Mouse (Mus musculus) liver, embryonic 16.5 days (tissue): Measurements from ENCODE around the gene Rad23a. TPM values are rescaled to one million over a fixed set of nuclear protein-coding genes. Genes with fewer than 3 reads are reported as not detected.

ENCODE experiments used
- ATAC-seq: fragments of 200-750 bp; cut with Nextera tagmentation; 2 replicates; pipeline ENCODE4 v1.8.0; 2017; ENCODE audit warnings: low read depth, mild to moderate bottlenecking, moderate number of reproducible peaks, moderate library complexity
- H3K27ac ChIP-seq: fragments of 300-500 bp; sonication (generic); 2 replicates; pipeline ENCODE4 v1.5.1; 2014; ENCODE audit warnings: mild to moderate bottlenecking, low read length
- H3K27me3 ChIP-seq: fragments of 300-500 bp; sonication (generic); 2 replicates; pipeline ENCODE4 v1.6.1; 2014; ENCODE audit warnings: low read depth, low read length, mixed read lengths; ENCODE audit not compliant: control insufficient read depth, insufficient read depth
- H3K36me3 ChIP-seq: fragments of 300-500 bp; sonication (generic); 2 replicates; pipeline ENCODE4 v1.6.1; 2014; ENCODE audit warnings: mild to moderate bottlenecking; ENCODE audit not compliant: control insufficient read depth, insufficient read depth
- H3K4me1 ChIP-seq: fragments of 300-500 bp; sonication (generic); 2 replicates; pipeline ENCODE4 v1.6.1; 2014; ENCODE audit warnings: low read depth, low read length, mixed read lengths; ENCODE audit not compliant: control insufficient read depth
- H3K4me2 ChIP-seq: fragments of 300-500 bp; sonication (generic); 2 replicates; pipeline ENCODE4 v1.6.1; 2014; ENCODE audit warnings: low read depth, low read length, mixed read lengths
- H3K4me3 ChIP-seq: fragments of 300-500 bp; sonication (generic); 2 replicates; pipeline ENCODE4 v1.5.1; 2014; ENCODE audit warnings: low read depth, mild to moderate bottlenecking, low read length
- H3K9ac ChIP-seq: fragments of 300-500 bp; sonication (generic); 2 replicates; pipeline ENCODE4 v1.6.1; 2014; ENCODE audit warnings: low read depth, low read length
- H3K9me3 ChIP-seq: fragments of 300-500 bp; sonication (generic); replicated peaks from 2 replicates; pipeline ENCODE4 v1.6.1; 2016; ENCODE audit warnings: low read length; ENCODE audit not compliant: control insufficient read depth
- WGBS: fragments of 180-500 bp; shearing (Covaris S2); extraction: QIAGEN DNeasy Blood & Tissue Kit; methylation state at CpG from one replicate; pipeline ENCODE4 v1.1.7; 2014; ENCODE audit not compliant: insufficient replicate concordance; 5-methylcytosine and 5-hydroxymethylcytosine counted together
- polyA plus RNA-seq: library from polyadenylated mRNA; unstranded; fragments of >200 nt; fragmentation: Nextera tagmentation; extraction: Ambion mirVana; gene quantifications from 2 replicates; pipeline ENCODE4 v1.2.1, GENCODE M21; 2015

Rad23a gene
- polyA plus RNA-seq, 1 experiment from 2014 or later: 307 TPM

DNA sequence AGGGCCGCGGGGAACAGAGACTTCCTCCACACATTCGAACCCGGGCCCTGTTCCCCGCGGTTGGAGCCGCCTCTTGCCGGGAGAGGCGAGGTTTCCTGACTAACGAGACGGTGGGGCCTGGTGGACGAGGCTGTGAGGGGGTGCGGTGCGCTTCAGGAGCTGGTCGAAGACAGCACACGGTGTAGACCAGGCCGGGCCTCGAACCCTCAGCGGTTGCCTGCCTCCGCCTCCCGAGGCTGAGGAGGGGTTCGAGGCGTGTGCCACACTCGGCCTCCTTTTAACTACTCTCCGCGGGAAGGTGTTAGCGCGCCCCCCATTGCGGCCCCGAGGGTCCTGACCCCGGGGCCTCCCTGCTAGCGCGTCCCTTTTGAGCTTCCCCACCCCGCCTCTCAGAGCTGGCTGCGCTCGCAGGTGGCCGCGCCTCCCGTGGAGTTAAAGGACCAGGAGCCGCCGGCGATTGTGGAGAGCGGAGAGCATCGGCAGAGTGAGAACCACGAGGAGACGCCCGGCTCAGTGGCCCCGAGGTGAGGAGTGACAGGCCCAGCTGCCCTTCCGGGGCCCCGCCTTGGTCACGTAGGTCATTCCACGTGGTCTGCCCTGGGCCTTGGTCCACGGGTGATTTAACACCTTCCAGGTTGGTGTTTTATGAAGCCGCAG, 32.0 kb upstream of the Rad23a start:
- Histone ChIP-seq H3K9me3 (no peaks in the 10 kb centered on the region), H3K27me3 (no peaks in the 10 kb centered on the region), H3K4me1 (peaks cover 34% of the 10 kb centered on the region), H3K4me3 (peak overlapping the region; percentile 71), H3K9ac (peak overlapping the region; percentile 78), H3K27ac (peak overlapping the region; percentile 92), H3K36me3 (peaks cover 15% of the 10 kb centered on the region), H3K4me2 (peak overlapping the region; percentile 100)
- WGBS: 2% methylated on average over 54 of the region's 54 CpGs
- ATAC-seq: peak; percentile 58

DNA sequence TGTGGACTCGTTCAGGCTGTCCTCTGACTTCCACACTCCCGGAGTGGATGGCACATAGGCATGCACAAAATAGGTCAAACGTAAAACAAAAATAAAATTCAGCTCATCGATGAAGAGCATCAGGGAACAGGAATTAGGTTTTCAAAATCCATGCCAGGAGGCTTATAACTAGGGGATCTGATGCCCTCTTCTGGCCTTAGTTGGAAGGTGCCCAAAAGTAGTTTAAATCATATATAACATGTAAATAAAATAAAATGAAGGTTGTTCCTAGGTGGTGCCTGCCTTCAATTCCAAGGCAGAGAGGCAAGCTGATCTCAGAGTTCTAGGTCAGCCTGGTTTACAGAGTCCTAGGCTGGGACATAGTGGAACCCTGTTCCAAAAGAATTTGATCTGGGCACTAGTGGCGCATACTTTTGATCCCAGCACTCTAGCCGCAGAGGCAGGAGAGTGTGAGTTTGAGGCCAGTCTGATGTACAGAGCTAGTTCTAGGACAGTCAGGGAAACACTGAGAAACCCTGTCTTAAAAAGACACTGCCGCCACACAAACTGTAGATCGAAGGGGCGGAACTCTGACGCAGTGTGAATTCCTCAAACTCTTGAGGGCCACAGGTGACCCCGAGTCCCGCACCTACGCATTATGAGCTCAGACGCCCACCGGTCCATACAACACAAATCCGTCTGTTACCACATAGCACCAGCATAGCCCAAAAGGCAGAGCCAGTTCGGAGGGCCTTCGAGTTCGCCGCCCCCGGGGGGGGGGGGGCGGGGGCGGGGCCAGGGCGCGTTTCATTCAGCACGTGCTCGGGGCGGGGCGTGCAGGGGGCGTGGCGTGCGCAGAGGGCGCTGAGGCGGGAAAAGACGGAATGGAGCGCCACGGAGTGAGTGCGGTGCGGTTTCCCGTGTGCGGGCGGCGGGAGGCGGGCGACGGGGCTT, 31.2 kb upstream of the Rad23a start, which contains the start of gene Syce2:
Gene Syce2 (plus strand): TSS at position 736 of the 933 bp plus-strand sequence.
- Histone ChIP-seq H3K4me3 (peak within 1 kb of the TSS; percentile 71), H3K4me1 (peaks cover 34% of the 10 kb centered on the region), H3K4me2 (peak within 1 kb of the TSS; percentile 100), H3K27me3 (no peaks in the 10 kb centered on the region), H3K9me3 (no peaks in the 10 kb centered on the region), H3K27ac (peak within 1 kb of the TSS; percentile 92), H3K9ac (peak within 1 kb of the TSS; percentile 78), H3K36me3 (peaks cover 22% of the 10 kb centered on the region)
- peak; percentile 77 for ATAC-seq
- WGBS: 7% methylated on average over 42 of the region's 46 CpGs

- Histone ChIP-seq H3K9me3 (no peaks in the 10 kb centered on the region), H3K27me3 (no peaks in the 10 kb centered on the region), H3K27ac (peak within 1 kb of the TSS; percentile 90), H3K4me2 (peak within 1 kb of the TSS; percentile 87), H3K36me3 (peaks cover 20% of the 10 kb centered on the region), H3K4me3 (peak within 1 kb of the TSS; percentile 97), H3K4me1 (peaks cover 23% of the 10 kb centered on the region), H3K9ac (peak within 1 kb of the TSS; percentile 94)
- WGBS: under 1% methylated on average over 39 of the region's 39 CpGs
- peak; percentile 95 for ATAC-seq
Measured at GRCm38 (mm10) chr8:84856864-84857441, 16.5 kb upstream of the Rad23a start, which contains the start of gene Farsa. Gene Farsa, plus strand, starts transcription at chr8:84856989.

GRCm38 (mm10) chr8:84856434-84856833, 16.0 kb upstream of the Rad23a start:
- no peak overlapping the region for H3K9ac ChIP-seq
- no peaks in the 10 kb centered on the region for H3K27me3 ChIP-seq
- 92% methylated on average over 3 of the region's 3 CpGs for WGBS
- H3K9me3 ChIP-seq: no peaks in the 10 kb centered on the region
- peaks cover 17% of the 10 kb centered on the region for H3K36me3 ChIP-seq
- no peak for ATAC-seq
- H3K4me3 ChIP-seq: peak overlapping the region; percentile 97
- H3K27ac ChIP-seq: peak overlapping the region; percentile 90; the same call in 1 of the 2 replicates
- peaks cover 23% of the 10 kb centered on the region for H3K4me1 ChIP-seq
- peak overlapping the region; percentile 87 for H3K4me2 ChIP-seq

DNA sequence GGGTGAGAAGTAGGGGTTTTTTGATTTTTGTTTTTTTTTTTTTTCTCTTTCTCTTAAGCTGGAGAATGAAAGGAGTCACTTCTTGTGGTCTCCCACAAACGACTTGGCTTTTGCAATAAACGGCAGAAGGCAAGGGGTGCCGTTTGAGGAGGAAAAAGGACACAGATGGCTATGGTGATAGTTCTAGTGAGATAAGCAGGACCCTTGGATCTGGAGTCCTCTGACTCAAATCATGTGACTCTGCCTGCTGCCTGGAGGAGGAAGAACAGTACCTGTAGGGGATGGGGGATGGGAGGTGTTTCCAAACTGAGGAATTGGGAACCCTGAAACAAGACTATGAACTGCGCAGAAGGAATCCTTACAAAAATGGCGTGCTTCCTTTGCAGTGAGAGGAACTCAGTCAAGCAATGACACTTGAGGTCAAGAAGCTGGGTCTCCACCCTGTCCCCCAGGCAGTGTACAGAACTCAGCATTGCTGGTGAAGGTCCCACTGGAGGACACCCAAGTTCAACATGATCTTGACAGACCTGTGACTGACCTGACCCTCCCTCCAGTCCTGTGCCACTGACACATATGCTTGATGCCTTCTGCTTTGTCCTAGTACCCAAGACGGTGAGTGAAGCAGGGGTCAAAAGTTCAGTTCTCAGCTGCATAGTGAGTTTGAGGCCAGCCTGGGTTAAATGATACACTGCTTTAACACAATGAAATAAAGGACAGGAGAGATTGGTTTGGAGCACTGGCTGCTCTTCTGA, 7.4 kb upstream of the Rad23a start:
- peak overlapping the region; percentile 75 for H3K9ac ChIP-seq
- WGBS: 10% methylated on average over 6 of the region's 6 CpGs

GRCm38 (mm10) chr8:84846722-84847572, 6.5 kb upstream of the Rad23a start, which contains the start of gene Calr:
Gene Calr, minus strand, starts transcription at chr8:84846934.
- peak within 1 kb of the TSS; percentile 92 for H3K27ac ChIP-seq
- WGBS: under 1% methylated on average over 55 of the region's 55 CpGs
- peak; percentile 99 for ATAC-seq

More for the DNA sequence above, 7.4 kb upstream of the Rad23a start:
- H3K4me1 ChIP-seq: peaks cover 37% of the 10 kb centered on the region
- H3K27ac ChIP-seq: peak overlapping the region; percentile 90
- peak overlapping the region; percentile 68 for H3K4me2 ChIP-seq
- H3K4me3 ChIP-seq: peak overlapping the region; percentile 98
- ATAC-seq: no peak
- H3K27me3 ChIP-seq: no peaks in the 10 kb centered on the region
- no peaks in the 10 kb centered on the region for H3K9me3 ChIP-seq
- peaks cover 25% of the 10 kb centered on the region for H3K36me3 ChIP-seq

GRCm38 (mm10) chr8:84846094-84846721, 5.7 kb upstream of the Rad23a start:
- H3K4me3 ChIP-seq: peak overlapping the region; percentile 98
- peak overlapping the region; percentile 92 for H3K27ac ChIP-seq
- ATAC-seq: peak; percentile 10; the same call in 1 of the 2 replicates
- H3K36me3 ChIP-seq: peaks cover 42% of the 10 kb centered on the region
- no peaks in the 10 kb centered on the region for H3K27me3 ChIP-seq
- under 1% methylated on average over 30 of the region's 30 CpGs for WGBS
- H3K9ac ChIP-seq: peak overlapping the region; percentile 88
- H3K4me1 ChIP-seq: peaks cover 46% of the 10 kb centered on the region
- H3K4me2 ChIP-seq: peak overlapping the region; percentile 68
- H3K9me3 ChIP-seq: no peaks in the 10 kb centered on the region

More at GRCm38 (mm10) chr8:84846722-84847572, 6.5 kb upstream of the Rad23a start, which contains the start of gene Calr:
- peak within 1 kb of the TSS; percentile 98 for H3K4me3 ChIP-seq
- H3K9ac ChIP-seq: peak within 1 kb of the TSS; percentile 88
- no peaks in the 10 kb centered on the region for H3K9me3 ChIP-seq
- H3K4me2 ChIP-seq: peak within 1 kb of the TSS; percentile 68
- H3K4me1 ChIP-seq: peaks cover 39% of the 10 kb centered on the region
- H3K36me3 ChIP-seq: peaks cover 34% of the 10 kb centered on the region
- H3K27me3 ChIP-seq: no peaks in the 10 kb centered on the region
